Mouse (Mus musculus) naive thymus-derived CD4-positive, alpha-beta T cell, adult 2 months (primary cell): ENCODE measurements around the gene Kcnk6.
A peak's percentile ranks its signal among the peaks of the same experiment; 100 is the strongest.
"Not testable (repeated sequence)": the region's sequence is repeated elsewhere in the genome, so short reads cannot be mapped to it uniquely, and the experiment has no call there.

Source experiments
- DNase-seq: peaks from one replicate; pipeline ENCODE4 v3.0.0-alpha.2; 2011; ENCODE audit warnings: low read depth

The Kcnk6 gene

GRCm38 (mm10) chr7:29202577-29202976 is 29.7 kb downstream of the Kcnk6 start:
- DNase-seq, result no peak

- not testable (repeated sequence) for DNase-seq
These were observed 38.1 kb downstream of the Kcnk6 start for GRCm38 (mm10) chr7:29194230-29194629.

- DNase-seq, result not testable (repeated sequence)
These were observed 51.0 kb downstream of the Kcnk6 start for GRCm38 (mm10) chr7:29181323-29181722.

GRCm38 (mm10) chr7:29180854-29181236 is 51.5 kb downstream of the Kcnk6 start:
- DNase-seq, result no peak

- peak; percentile 98 for DNase-seq
These were observed 52.0 kb downstream of the Kcnk6 start, which contains the start of gene Psmd8 for GRCm38 (mm10) chr7:29180077-29180853. Gene Psmd8 (minus strand): TSS chr7:29180701.

- DNase-seq, result peak; percentile 57
These were observed 53.0 kb downstream of the Kcnk6 start for GRCm38 (mm10) chr7:29179323-29179722.

- peak; percentile 52 for DNase-seq
These were observed 54.2 kb downstream of the Kcnk6 start for GRCm38 (mm10) chr7:29178106-29178505.

GRCm38 (mm10) chr7:29172390-29173016 is 59.8 kb downstream of the Kcnk6 start:
- peak; percentile 17 for DNase-seq
